Mouse (Mus musculus) thymus, adult 2 months (tissue): Measurements from ENCODE around the gene Abhd11.

Experiments
- CTCF ChIP-seq: fragments of 200-500 bp; IDR thresholded peaks from 2 replicates; pipeline ENCODE4 v1.5.1; 2012; ENCODE audit warnings: mild to moderate bottlenecking, control low read depth, low read length, moderate library complexity, borderline replicate concordance; ENCODE audit not compliant: control insufficient read depth, poor library complexity, insufficient read depth; ENCODE audit errors: extremely low read depth
- POLR2A ChIP-seq: fragments of 200-500 bp; IDR thresholded peaks from 2 replicates; pipeline ENCODE4 v1.6.1; 2012; ENCODE audit warnings: mild to moderate bottlenecking, low read length, control low read depth, moderate library complexity; ENCODE audit not compliant: control insufficient read depth, poor library complexity, insufficient read depth; ENCODE audit errors: extremely low read depth

GRCm38 (mm10) chr5:135042105-135042788 is 33.3 kb downstream of the Abhd11 start:
- no peak for TF ChIP-seq CTCF
- no peak for TF ChIP-seq POLR2A
